Mouse (Mus musculus): ENCODE measurements around the gene Nosip.

Gene Nosip

GRCm38 (mm10) chr7:45060632-45061122 lies 1.6 kb upstream of the Nosip start:
- no peak for DNase-seq

- no peak for DNase-seq
Observed at GRCm38 (mm10) chr7:45061532-45062075, 625 bp upstream of the Nosip start.

GRCm38 (mm10) chr7:45067190-45067999 lies 5.2 kb downstream of the Nosip start:
- DNase-seq, result no peak

- DNase-seq, result peak in 1 of 2 experiments; percentile 49
Observed at GRCm38 (mm10) chr7:45068000-45068318, 5.7 kb downstream of the Nosip start.

- no peak for DNase-seq
Observed at GRCm38 (mm10) chr7:45069671-45070070, 7.4 kb downstream of the Nosip start.

- DNase-seq, result no peak
Observed at GRCm38 (mm10) chr7:45072230-45072629, 10.0 kb downstream of the Nosip start.

GRCm38 (mm10) chr7:45073171-45073707 lies 11.0 kb downstream of the Nosip start:
- no peak for DNase-seq

GRCm38 (mm10) chr7:45073949-45074348 lies 11.7 kb downstream of the Nosip start:
- DNase-seq, result no peak

- DNase-seq, result no peak
Observed at GRCm38 (mm10) chr7:45075405-45075804, 13.2 kb downstream of the Nosip start.

- no peak for DNase-seq
Observed at GRCm38 (mm10) chr7:45076501-45076900, 14.3 kb downstream of the Nosip start.

GRCm38 (mm10) chr7:45077322-45077721 lies 15.1 kb downstream of the Nosip start:
- DNase-seq, result no peak

GRCm38 (mm10) chr7:45077829-45078228 lies 15.6 kb downstream of the Nosip start:
- DNase-seq, result no peak

- DNase-seq, result peak; percentile 60 to 81
Observed at GRCm38 (mm10) chr7:45078513-45078912, 16.3 kb downstream of the Nosip start.

GRCm38 (mm10) chr7:45079856-45080255 lies 17.6 kb downstream of the Nosip start:
- DNase-seq, result peak; percentile 80 to 96

- DNase-seq, result no peak
Observed at GRCm38 (mm10) chr7:45081016-45081415, 18.8 kb downstream of the Nosip start.

- DNase-seq, result peak; percentile 57 to 61
Observed at GRCm38 (mm10) chr7:45082401-45083299, 20.4 kb downstream of the Nosip start.

GRCm38 (mm10) chr7:45083300-45083890 lies 21.2 kb downstream of the Nosip start:
- DNase-seq, result no peak

- DNase-seq, result no peak
Observed at GRCm38 (mm10) chr7:45086084-45086483, 23.9 kb downstream of the Nosip start.

- DNase-seq, result no peak
Observed at GRCm38 (mm10) chr7:45088597-45088996, 26.4 kb downstream of the Nosip start.

- peak in 1 of 2 experiments; percentile 43 for DNase-seq
Observed at GRCm38 (mm10) chr7:45090251-45090977, 28.2 kb downstream of the Nosip start.

- DNase-seq, result no peak
Observed at GRCm38 (mm10) chr7:45091001-45091990, 29.1 kb downstream of the Nosip start.

Data from spleen, adult 18-20 months (tissue).